Mouse (Mus musculus) frontal cortex, postnatal 14 days (tissue): ENCODE results near the gene Dpm1.

ENCODE experiments used
- DNase-seq, 2 experiments: peaks; one replicate each; pipeline ENCODE4 v3.0.0; 2022; ENCODE audit warnings: low spot score in 2 of 2

The Dpm1 gene

DNA sequence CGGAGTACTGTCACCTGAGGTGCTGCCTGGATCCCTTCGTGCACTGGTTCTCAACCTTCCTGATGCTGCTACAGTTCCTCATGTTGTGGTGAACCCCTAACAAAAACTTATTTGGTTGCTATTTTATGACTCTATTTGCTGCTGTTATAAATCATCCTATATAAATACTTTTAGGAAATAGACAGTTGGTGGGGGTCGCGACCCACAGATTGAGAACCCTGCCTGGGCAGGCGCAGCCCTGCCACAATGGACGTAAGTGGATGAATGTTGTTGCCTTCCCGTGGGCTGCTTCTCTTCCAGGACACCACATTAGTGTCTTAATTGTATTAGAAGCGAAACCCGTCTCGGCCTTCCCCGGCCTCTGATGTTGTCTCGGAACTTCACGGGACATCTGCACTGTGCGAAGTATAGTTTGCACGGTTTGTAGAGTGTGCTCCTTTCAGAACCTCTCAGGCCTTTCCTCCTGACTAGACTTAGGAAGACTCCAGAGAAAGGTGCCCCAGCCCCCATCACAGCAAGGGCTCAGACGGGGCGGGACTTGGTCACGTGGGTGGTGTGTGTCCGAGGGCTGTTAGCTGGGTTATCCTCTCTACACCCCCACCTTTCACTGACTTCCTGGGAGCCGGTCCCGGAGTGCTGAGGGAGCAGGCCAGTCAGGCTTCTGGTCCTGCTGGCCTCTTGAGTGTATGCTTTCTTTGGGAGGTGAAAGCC lies 63.5 kb downstream of the Dpm1 start:
- no peak for DNase-seq

DNA sequence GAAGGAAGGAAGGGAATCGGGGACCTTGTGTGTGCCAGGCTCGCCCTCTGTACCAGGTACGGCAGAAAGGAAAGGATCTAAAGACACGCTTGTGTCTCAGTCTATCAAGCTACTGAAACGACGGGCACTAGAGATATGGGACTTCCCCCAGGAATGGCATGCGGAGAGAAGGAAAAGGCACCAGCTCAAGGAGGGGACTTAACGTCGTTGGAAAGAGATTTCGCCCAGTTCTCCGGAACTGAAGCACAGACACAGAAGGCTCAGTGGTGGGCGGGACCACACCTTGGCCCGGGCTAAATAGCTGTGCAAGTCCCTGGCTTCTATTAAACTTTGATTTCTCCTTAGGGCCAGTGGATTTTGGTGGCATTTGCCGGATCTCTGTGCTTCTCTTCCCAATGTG lies 68.4 kb downstream of the Dpm1 start:
- no peak for DNase-seq

- DNase-seq: no peak
These were observed 68.8 kb downstream of the Dpm1 start for GRCm38 (mm10) chr2:168161514-168161971.

- DNase-seq: no peak
These were observed 69.9 kb downstream of the Dpm1 start for GRCm38 (mm10) chr2:168160370-168160930.
